Mouse (Mus musculus) forebrain, postnatal 0 days (tissue): ENCODE results near the gene Thegl. TPM values are rescaled to one million over a fixed set of nuclear protein-coding genes. Genes with fewer than 3 reads are reported as not detected.
A peak's percentile ranks its signal among the peaks of the same experiment; 100 is the strongest.

Experiments used
- ATAC-seq: fragments of 200-750 bp; cut with Nextera tagmentation; 2 replicates; pipeline ENCODE4 v1.8.0; 2017; ENCODE audit warnings: mild to moderate bottlenecking, moderate library complexity
- DNase-seq: peaks from one replicate; pipeline ENCODE4 v3.0.0-alpha.2; 2015
- H3K27ac ChIP-seq: fragments of 300-500 bp; sonication (generic); 2 replicates; pipeline ENCODE4 v1.5.1; 2014; ENCODE audit warnings: low read depth, mild to moderate bottlenecking, antibody characterized with exemption, low read length, moderate library complexity, mixed read lengths
- H3K27me3 ChIP-seq: fragments of 300-500 bp; sonication (generic); 2 replicates; pipeline ENCODE4 v1.6.1; 2014; ENCODE audit warnings: mild to moderate bottlenecking, low read length, mixed read lengths; ENCODE audit not compliant: insufficient read depth
- H3K36me3 ChIP-seq: fragments of 300-500 bp; sonication (generic); 2 replicates; pipeline ENCODE4 v1.6.1; 2014; ENCODE audit warnings: mild to moderate bottlenecking, moderate library complexity; ENCODE audit not compliant: insufficient read depth
- H3K4me1 ChIP-seq: fragments of 300-500 bp; sonication (generic); 2 replicates; pipeline ENCODE4 v1.6.1; 2014; ENCODE audit warnings: antibody characterized with exemption; ENCODE audit not compliant: insufficient read depth
- H3K4me2 ChIP-seq: fragments of 300-500 bp; sonication (generic); 2 replicates; pipeline ENCODE4 v1.6.1; 2014; ENCODE audit warnings: low read depth, mild to moderate bottlenecking, moderate library complexity
- H3K4me3 ChIP-seq: fragments of 300-500 bp; sonication (generic); 2 replicates; pipeline ENCODE4 v1.5.1; 2014; ENCODE audit warnings: low read depth, low read length, mixed read lengths
- H3K9ac ChIP-seq: fragments of 300-500 bp; sonication (generic); 2 replicates; pipeline ENCODE4 v1.6.1; 2014; ENCODE audit warnings: mild to moderate bottlenecking
- H3K9me3 ChIP-seq: fragments of 300-500 bp; sonication (generic); 2 replicates; pipeline ENCODE4 v1.6.1; 2016; ENCODE audit warnings: low read length
- CTCF ChIP-seq: sonication (generic); IDR thresholded peaks from 2 replicates; pipeline ENCODE4 v1.5.1; 2016; ENCODE audit warnings: antibody characterized with exemption, control low read depth, low read depth
- WGBS: fragments of 180-500 bp; shearing (Covaris S2); extraction: QIAGEN DNeasy Blood & Tissue Kit; methylation state at CpG from one replicate; pipeline ENCODE4 v1.1.7; 2014; 5-methylcytosine and 5-hydroxymethylcytosine counted together
- polyA plus RNA-seq: library from polyadenylated mRNA; unstranded; fragments of >200 nt; fragmentation: Nextera tagmentation; extraction: Ambion mirVana; gene quantifications from 2 replicates; pipeline ENCODE4 v1.2.1, GENCODE M21; 2015
- total RNA-seq: library from RNA; depleted of rRNA; stranded (reverse); fragments of >200 nt; gene quantifications from 2 replicates; pipeline ENCODE4 v1.2.3, GENCODE M21; 2014; rRNA removed

Thegl gene
- total and polyA plus RNA-seq, 2 experiments from 2014 or later: 0.86 to 1.5 TPM

- no peak for DNase-seq
- WGBS: 88% methylated on average over 6 of the region's 6 CpGs
Observed at GRCm38 (mm10) chr5:77099997-77100380, 84.2 kb downstream of the Thegl start.

GRCm38 (mm10) chr5:77100691-77101090 lies 84.9 kb downstream of the Thegl start:
- no peak for ATAC-seq
- Histone ChIP-seq H3K4me1 (peaks cover 5% of the 10 kb centered on the region; the same call in 1 of the 2 replicates), H3K27ac (no peak overlapping the region), H3K4me3 (no peak overlapping the region), H3K4me2 (no peak overlapping the region), H3K9ac (no peak overlapping the region), H3K36me3 (no peaks in the 10 kb centered on the region), H3K27me3 (no peaks in the 10 kb centered on the region), H3K9me3 (no peaks in the 10 kb centered on the region)
- no peak for TF ChIP-seq CTCF
- 94% methylated on average over 6 of the region's 6 CpGs for WGBS
- no peak for DNase-seq

More at GRCm38 (mm10) chr5:77099997-77100380, 84.2 kb downstream of the Thegl start:
- H3K27ac ChIP-seq: no peak overlapping the region
- H3K4me2 ChIP-seq: no peak overlapping the region
- H3K36me3 ChIP-seq: no peaks in the 10 kb centered on the region
- no peaks in the 10 kb centered on the region for H3K9me3 ChIP-seq
- no peak for ATAC-seq
- H3K4me1 ChIP-seq: peaks cover 5% of the 10 kb centered on the region; the same call in 1 of the 2 replicates
- H3K27me3 ChIP-seq: no peaks in the 10 kb centered on the region
- TF ChIP-seq CTCF: no peak
- H3K9ac ChIP-seq: no peak overlapping the region
- no peak overlapping the region for H3K4me3 ChIP-seq

GRCm38 (mm10) chr5:77102522-77103365 lies 86.9 kb downstream of the Thegl start:
- H3K4me3 ChIP-seq: no peak overlapping the region
- no peaks in the 10 kb centered on the region for H3K9me3 ChIP-seq
- no peak for TF ChIP-seq CTCF
- WGBS: 55% methylated on average over 15 of the region's 15 CpGs
- DNase-seq (peak; percentile 21), ATAC-seq (peak; percentile 56)
- H3K27me3 ChIP-seq: no peaks in the 10 kb centered on the region
- H3K4me1 ChIP-seq: peaks cover 5% of the 10 kb centered on the region; the same call in 1 of the 2 replicates
- H3K36me3 ChIP-seq: no peaks in the 10 kb centered on the region
- H3K27ac ChIP-seq: no peak overlapping the region
- H3K9ac ChIP-seq: no peak overlapping the region
- H3K4me2 ChIP-seq: no peak overlapping the region

- Histone ChIP-seq H3K9me3 (no peaks in the 10 kb centered on the region), H3K36me3 (no peaks in the 10 kb centered on the region), H3K4me1 (peaks cover 5% of the 10 kb centered on the region; the same call in 1 of the 2 replicates), H3K27ac (no peak overlapping the region), H3K27me3 (no peaks in the 10 kb centered on the region), H3K4me3 (no peak overlapping the region), H3K4me2 (no peak overlapping the region), H3K9ac (no peak overlapping the region)
- no peak for ATAC-seq
- DNase-seq: no peak
- no peak for TF ChIP-seq CTCF
- 90% methylated on average over 11 of the region's 11 CpGs for WGBS
Observed at GRCm38 (mm10) chr5:77107146-77107822, 91.5 kb downstream of the Thegl start.

DNA sequence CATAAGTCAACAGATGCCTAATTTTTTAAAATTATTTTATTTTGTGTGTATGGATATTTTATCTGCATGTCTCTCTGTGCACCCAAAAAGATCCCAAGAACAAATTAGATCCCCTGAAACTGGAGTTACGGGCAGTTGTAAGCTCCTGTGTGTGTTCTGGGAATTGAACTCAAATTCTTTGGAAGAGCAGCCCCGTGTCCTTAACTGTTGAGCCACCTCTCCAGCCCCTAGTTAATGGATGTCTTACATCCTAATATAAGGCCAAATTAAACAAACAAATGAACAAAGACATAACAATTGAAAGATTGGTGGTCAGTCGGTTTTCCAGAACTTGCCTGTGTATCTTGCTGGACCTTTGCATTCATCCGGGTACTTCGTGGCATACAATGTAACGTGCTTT lies 93.0 kb downstream of the Thegl start:
- Histone ChIP-seq H3K9me3 (no peaks in the 10 kb centered on the region), H3K4me3 (no peak overlapping the region), H3K4me2 (no peak overlapping the region), H3K4me1 (no peaks in the 10 kb centered on the region), H3K36me3 (no peaks in the 10 kb centered on the region), H3K27ac (no peak overlapping the region), H3K27me3 (no peaks in the 10 kb centered on the region), H3K9ac (no peak overlapping the region)
- 96% methylated on average over 6 of the region's 6 CpGs for WGBS
- ATAC-seq (no peak), DNase-seq (no peak)
- no peak for TF ChIP-seq CTCF

- no peak for TF ChIP-seq CTCF
- Histone ChIP-seq H3K36me3 (no peaks in the 10 kb centered on the region), H3K27me3 (no peaks in the 10 kb centered on the region), H3K9ac (no peak overlapping the region), H3K4me3 (no peak overlapping the region), H3K27ac (no peak overlapping the region), H3K9me3 (no peaks in the 10 kb centered on the region), H3K4me2 (no peak overlapping the region), H3K4me1 (peaks cover 3% of the 10 kb centered on the region; the same call in 1 of the 2 replicates)
- ATAC-seq: no peak
- 79% methylated on average over 2 of the region's 2 CpGs for WGBS
- no peak for DNase-seq
Observed at GRCm38 (mm10) chr5:77109814-77110213, 94.0 kb downstream of the Thegl start.

Other genes starting within 250 kb of the Thegl start
- 16.1 and 18.8 TPM in 2 replicates for gene Aasdh, start 110.5 kb upstream of the Thegl start, total RNA-seq
- gene Aasdh, start 110.5 kb upstream of the Thegl start, polyA plus RNA-seq: 6.7 and 13.3 TPM in 2 replicates
- 142 and 150 TPM in 2 replicates for gene Paics, start 64.7 kb upstream of the Thegl start, total RNA-seq
- 147 and 152 TPM in 2 replicates for gene Paics, start 64.7 kb upstream of the Thegl start, polyA plus RNA-seq
- 15.3 and 16.1 TPM in 2 replicates for gene Ppat, start 64.4 kb upstream of the Thegl start, total RNA-seq
- gene Ppat, start 64.4 kb upstream of the Thegl start, polyA plus RNA-seq: 10.5 and 11.2 TPM in 2 replicates
- 79.6 and 92.1 TPM in 2 replicates for gene Srp72, start 41.3 kb upstream of the Thegl start, total RNA-seq
- 71.1 and 79.7 TPM in 2 replicates for gene Srp72, start 41.3 kb upstream of the Thegl start, polyA plus RNA-seq
- gene Arl9, start 12.0 kb upstream of the Thegl start, total RNA-seq: not detected in 2 replicates
- gene Arl9, start 12.0 kb upstream of the Thegl start, polyA plus RNA-seq: not detected in 2 replicates
- gene Hopx, start 99.1 kb downstream of the Thegl start, total RNA-seq: 26.1 and 28.1 TPM in 2 replicates
- 2.7 and 2.8 TPM in 2 replicates for gene Hopx, start 99.1 kb downstream of the Thegl start, polyA plus RNA-seq
- not detected in 2 replicates for gene Spink2, start 195.4 kb downstream of the Thegl start, total RNA-seq
- gene Spink2, start 195.4 kb downstream of the Thegl start, polyA plus RNA-seq: 0.88 and 2.0 TPM in 2 replicates
- gene Rest, start 249.5 kb downstream of the Thegl start, total RNA-seq: 5.2 and 8.3 TPM in 2 replicates
- 2.2 and 3.1 TPM in 2 replicates for gene Rest, start 249.5 kb downstream of the Thegl start, polyA plus RNA-seq